Mouse (Mus musculus): ENCODE data around the gene Cav3.

Cav3 gene

GRCm38 (mm10) chr6:112496291-112497060, 37.2 kb downstream of the Cav3 start:
- DNase-seq, result no peak

GRCm38 (mm10) chr6:112497456-112497855, 38.2 kb downstream of the Cav3 start:
- no peak for DNase-seq

GRCm38 (mm10) chr6:112498716-112499115, 39.4 kb downstream of the Cav3 start:
- DNase-seq, result no peak

- no peak for DNase-seq
These were observed 40.2 kb downstream of the Cav3 start for GRCm38 (mm10) chr6:112499456-112499855.

GRCm38 (mm10) chr6:112501156-112501555, 41.9 kb downstream of the Cav3 start:
- no peak for DNase-seq

GRCm38 (mm10) chr6:112507617-112508016, 48.3 kb downstream of the Cav3 start:
- no peak for DNase-seq

GRCm38 (mm10) chr6:112509590-112510131, 50.4 kb downstream of the Cav3 start:
- DNase-seq, result no peak

- no peak for DNase-seq
These were observed 51.0 kb downstream of the Cav3 start for GRCm38 (mm10) chr6:112510346-112510745.

- DNase-seq, result no peak
These were observed 55.3 kb downstream of the Cav3 start for GRCm38 (mm10) chr6:112514591-112514990.

GRCm38 (mm10) chr6:112516496-112516895, 57.2 kb downstream of the Cav3 start:
- DNase-seq, result no peak

GRCm38 (mm10) chr6:112517572-112517971, 58.3 kb downstream of the Cav3 start:
- DNase-seq, result no peak

GRCm38 (mm10) chr6:112517991-112518390, 58.7 kb downstream of the Cav3 start:
- DNase-seq, result no peak
